Mouse (Mus musculus): ENCODE measurements around the gene Nudt10. TPM values are rescaled to one million over a fixed set of nuclear protein-coding genes. Genes with fewer than 3 reads are reported as not detected.

Nudt10 gene
- total RNA-seq (2021) (1 to 10 TPM; 2.7 to 5.6 TPM), polyA plus RNA-seq (2012; rRNA removed) (3.5 and 4.6 TPM in 2 replicates)
- long read RNA-seq, partial matches to known transcripts = 0 of 4 reads
- long read RNA-seq, other reads (novel, unspliced or antisense) = 0 of 4 reads

DNA sequence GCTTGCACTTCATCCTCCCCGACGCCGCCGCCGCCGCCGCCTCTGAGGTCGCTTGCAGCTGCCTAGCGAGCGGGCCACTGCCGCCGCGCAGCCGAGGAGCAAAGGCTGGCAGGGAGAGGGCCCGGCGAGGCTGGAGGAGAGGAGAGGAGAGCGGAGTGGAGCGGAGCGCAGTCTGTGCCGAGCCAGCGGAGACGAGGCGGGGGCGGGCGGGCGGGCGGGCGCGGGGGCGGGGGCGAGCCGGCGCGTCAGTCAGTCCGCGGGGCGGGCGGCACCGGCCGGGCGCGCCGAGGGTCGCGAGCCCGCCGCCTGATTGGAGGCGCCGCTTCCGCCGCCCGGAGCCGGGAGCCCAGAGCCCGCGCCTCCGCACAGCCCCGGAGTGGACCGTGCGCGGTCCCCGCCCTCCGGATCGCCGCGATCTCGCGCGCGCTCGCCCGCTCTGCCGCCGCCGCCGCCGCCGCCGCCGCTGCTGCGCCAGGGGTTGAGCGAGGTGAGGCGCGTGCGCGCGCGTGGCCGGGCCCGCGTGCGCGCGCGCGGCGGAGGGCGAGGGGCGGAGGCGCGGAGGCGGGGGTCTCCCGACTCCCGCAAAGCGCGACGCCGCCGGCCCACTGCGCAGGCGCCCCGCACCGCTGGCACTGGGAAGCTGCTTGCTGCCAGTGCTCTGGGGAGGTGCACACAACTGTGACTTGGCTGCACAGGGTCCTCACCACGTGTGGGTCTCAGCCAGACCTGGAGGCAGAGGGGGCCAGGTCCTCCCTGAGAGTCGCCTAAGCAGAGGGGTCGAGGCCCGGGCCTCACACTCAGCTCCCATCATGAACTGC is at the start of gene Nudt10:
Gene Nudt10 (minus strand): TSS at position 193 of the 818 bp plus-strand sequence.
- DNase-seq = peak; percentile 3

DNA sequence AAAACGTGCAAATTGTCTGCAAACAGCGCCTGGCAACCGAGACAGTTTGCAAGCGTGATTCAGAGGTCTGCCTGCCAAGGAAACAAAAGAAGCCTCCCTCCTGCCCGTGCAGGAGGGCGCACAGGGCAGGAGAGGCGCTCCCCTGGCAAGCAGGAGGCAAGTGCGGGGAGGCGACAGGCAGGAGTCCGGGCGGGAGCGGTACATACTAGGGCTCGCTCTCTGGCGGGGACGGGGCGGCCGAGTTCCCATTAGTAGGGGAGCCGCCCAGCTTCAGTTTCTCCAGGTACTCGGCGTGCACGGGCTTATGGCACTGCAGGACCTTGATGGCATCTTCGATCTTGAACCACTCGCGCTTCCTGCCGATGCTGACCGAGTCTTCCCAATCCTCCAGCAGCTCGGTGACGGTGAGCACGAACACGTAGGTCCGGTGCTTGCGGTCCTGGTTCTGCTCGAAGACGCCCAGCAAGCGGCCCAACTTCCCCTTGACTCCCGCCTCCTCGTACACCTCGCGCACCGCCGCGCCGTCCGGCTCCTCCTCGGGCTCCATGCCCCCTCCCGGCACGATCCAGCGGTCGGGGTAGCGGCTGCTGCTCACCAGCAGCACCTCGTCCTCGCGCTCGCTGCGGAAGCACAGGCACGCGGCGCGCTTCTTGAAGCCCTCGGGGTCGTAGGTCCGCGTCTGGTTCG is 536 bp downstream of the Nudt10 start:
- DNase-seq = peak; percentile 7

DNA sequence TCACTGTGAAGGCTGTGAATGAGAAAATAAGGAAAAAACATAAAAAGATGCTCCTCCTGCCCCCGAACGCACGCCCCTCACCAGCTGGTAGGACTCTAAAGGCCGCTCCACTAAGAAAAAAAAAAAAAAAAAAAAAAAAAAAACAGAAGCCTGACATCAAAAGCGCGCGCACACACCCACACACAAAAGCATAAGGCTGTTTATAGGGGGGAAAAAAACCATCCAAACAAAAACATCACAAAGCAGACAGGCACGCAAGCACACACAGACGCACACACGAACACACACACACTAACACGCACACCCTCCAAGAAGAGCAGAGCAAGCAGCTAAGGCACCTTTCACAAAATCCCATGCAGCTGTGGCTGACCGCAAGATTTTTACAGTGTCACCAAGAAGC is 1.1 kb downstream of the Nudt10 start:
- DNase-seq = no peak

Other genes starting within 250 kb of the Nudt10 start
- gene Nudt11, start 125.6 kb downstream of the Nudt10 start, total RNA-seq (2021) = 10 to 100 TPM in 1 of 2 experiments, 1 to 10 TPM in 1; 4.8 to 11.9 TPM
- gene Nudt11, start 125.6 kb downstream of the Nudt10 start, polyA plus RNA-seq (2012; rRNA removed) = 6.3 and 8.0 TPM in 2 replicates
- not detected for gene AU022751, start 89.6 kb downstream of the Nudt10 start, total RNA-seq (2021)
- not detected in 2 replicates for gene AU022751, start 89.6 kb downstream of the Nudt10 start, polyA plus RNA-seq (2012; rRNA removed)
- under 1 TPM; 0.10 to 0.26 TPM for gene Bmp15, start 147.7 kb upstream of the Nudt10 start, total RNA-seq (2021)
- gene Bmp15, start 147.7 kb upstream of the Nudt10 start, polyA plus RNA-seq (2012; rRNA removed) = 0.04 TPM in 1 of 2 replicates, not detected in the other
- gene Shroom4, start 226.8 kb upstream of the Nudt10 start, total RNA-seq (2021) = 10 to 100 TPM; 17.5 to 18.9 TPM
- gene Shroom4, start 226.8 kb upstream of the Nudt10 start, polyA plus RNA-seq (2012; rRNA removed) = 4.2 and 4.5 TPM in 2 replicates